Mouse (Mus musculus) adrenal gland, postnatal 36 days (tissue): ENCODE results near the gene Kazn. TPM values are rescaled to one million over a fixed set of nuclear protein-coding genes. Genes with fewer than 3 reads are reported as not detected.

Experiments
- DNase-seq, 2 experiments: peaks; one replicate each; pipeline ENCODE4 v3.0.0; 2021; ENCODE audit warnings: mixed read lengths in 1 of 2
- total RNA-seq, 2 experiments: library from RNA; stranded (reverse); gene quantifications; 2 replicates each; pipeline ENCODE4 v1.2.3; 2021

The Kazn gene
- total RNA-seq, 2 experiments from 2014 or later = 21.7 to 25.1 TPM

DNA sequence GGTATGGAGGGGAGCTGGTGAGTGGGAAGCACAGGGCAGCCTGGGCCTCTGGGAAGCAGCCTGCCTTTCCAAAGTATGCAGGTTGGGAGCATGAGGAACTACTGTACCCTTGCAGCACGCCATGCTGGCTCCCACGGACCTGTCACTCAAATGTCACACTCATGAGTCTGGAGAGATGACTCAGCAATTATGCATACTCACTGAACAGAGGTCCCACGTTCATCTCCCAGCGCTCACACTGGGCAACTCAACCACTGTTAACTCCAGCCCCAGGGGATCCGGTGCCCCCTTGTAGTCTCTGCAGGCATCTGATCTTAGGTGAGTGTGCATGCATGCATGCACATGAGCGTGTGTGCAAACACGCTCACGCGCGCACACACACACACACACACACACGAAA lies 184.6 kb downstream of the Kazn start:
- no peak for DNase-seq

DNA sequence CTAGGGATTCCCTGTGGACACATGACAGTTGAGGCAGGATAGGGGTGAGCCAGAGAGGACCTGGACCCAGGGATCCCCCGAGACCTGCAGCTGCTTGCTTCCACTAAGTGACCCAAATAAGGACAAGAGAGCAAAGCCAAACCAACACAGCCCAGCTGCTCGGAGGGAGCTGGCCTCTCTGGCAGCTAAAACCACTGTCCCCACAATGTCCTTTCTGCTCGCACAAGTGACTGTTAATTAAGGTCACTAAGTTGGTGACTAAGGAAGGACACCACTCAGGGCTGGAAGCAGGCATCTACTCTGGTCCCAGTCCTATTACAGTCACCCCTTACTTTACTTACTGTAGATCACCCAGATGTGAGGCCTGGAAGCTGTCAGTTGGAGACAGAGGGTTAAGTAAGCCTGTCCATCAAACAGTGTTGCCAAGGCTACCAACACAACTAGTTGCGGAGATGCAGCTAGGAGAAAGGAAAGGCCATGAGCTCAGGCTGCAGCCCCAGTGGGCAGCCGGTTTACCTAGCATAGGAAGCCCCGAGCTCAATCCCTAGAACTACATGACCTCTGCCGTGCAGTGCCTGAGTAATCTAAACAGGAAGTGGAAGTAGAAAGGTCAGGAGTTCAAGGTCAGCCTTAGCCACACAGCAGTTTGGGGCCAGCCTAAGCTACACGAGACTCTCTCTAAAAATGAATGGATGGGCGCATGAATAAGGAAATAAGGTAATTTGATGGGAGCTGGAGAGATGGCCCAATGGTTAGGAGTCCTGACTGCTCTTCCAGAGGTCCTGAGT lies 185.3 kb downstream of the Kazn start:
- no peak for DNase-seq

DNA sequence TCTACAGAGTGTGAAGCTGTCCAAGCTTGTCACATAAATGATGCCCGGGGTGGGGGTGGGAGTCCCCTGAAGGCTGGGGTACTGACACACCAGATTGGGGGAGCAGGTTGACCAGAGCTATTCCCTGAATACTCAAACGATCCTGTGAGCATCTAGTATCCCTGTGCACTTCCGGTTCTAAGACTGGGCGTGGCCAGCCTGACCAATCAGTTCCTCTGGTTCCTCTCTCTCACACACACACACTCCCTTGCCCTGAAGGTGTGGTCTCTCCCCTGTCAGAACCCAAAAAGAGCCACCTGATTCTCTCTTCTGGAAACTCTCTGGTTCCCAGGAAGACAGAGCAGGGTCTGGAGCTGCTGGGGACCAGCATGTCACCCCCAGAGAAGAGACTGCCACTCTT lies 185.9 kb downstream of the Kazn start:
- DNase-seq = no peak

GRCm38 (mm10) chr4:142052391-142053132 lies 186.6 kb downstream of the Kazn start:
- DNase-seq = no peak

Other genes with a start within 250 kb of the Kazn start
- under 1 TPM; 0.66 to 0.79 TPM for gene Fhad1, start 224.3 kb downstream of the Kazn start, total RNA-seq
- gene Tmem51, start 155.1 kb downstream of the Kazn start, total RNA-seq = 1 to 10 TPM; 4.9 to 5.0 TPM